Mouse (Mus musculus) mouse trophoblast stem cell (cell line): ENCODE measurements around the gene Chst3.
"Not testable (repeated sequence)": the region's sequence is repeated elsewhere in the genome, so short reads cannot be mapped to it uniquely, and the experiment has no call there.

Experiments
- in situ Hi-C, 2 experiments: fragments of 300-500 bp; cut with MseI, MboI; formaldehyde crosslinking; loops; 2 replicates in 1 of 2; 3 replicates in 1 of 2; pipeline ENCODE4 v1.15.1; 2025

Gene Chst3

DNA sequence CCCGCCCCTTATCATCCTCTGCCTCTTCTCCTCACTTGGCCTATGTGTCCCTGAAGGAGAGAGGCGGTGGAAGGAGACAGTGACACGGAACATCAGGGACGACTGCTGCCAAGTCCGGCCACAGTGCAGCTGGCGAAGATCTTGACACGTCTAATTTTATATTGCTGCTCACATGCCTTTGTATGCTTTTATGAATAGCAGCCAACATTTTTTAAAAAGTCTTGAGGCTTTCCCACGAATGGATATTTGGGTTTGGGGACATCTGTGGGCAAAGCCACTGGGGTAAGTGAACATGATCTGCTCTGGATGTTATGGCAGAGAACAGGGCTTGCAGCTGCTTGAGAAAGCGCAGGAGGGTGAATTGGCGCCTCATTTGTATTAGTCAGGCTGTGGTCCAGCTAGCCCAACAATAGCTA is 21.6 kb downstream of the Chst3 start:
- in situ Hi-C loops: no loop called here

GRCm38 (mm10) chr10:60196971-60197370 is 22.1 kb downstream of the Chst3 start:
- in situ Hi-C loops: no loop called here

GRCm38 (mm10) chr10:60195087-60195486 is 24.0 kb downstream of the Chst3 start:
- in situ Hi-C loops: no loop called here

DNA sequence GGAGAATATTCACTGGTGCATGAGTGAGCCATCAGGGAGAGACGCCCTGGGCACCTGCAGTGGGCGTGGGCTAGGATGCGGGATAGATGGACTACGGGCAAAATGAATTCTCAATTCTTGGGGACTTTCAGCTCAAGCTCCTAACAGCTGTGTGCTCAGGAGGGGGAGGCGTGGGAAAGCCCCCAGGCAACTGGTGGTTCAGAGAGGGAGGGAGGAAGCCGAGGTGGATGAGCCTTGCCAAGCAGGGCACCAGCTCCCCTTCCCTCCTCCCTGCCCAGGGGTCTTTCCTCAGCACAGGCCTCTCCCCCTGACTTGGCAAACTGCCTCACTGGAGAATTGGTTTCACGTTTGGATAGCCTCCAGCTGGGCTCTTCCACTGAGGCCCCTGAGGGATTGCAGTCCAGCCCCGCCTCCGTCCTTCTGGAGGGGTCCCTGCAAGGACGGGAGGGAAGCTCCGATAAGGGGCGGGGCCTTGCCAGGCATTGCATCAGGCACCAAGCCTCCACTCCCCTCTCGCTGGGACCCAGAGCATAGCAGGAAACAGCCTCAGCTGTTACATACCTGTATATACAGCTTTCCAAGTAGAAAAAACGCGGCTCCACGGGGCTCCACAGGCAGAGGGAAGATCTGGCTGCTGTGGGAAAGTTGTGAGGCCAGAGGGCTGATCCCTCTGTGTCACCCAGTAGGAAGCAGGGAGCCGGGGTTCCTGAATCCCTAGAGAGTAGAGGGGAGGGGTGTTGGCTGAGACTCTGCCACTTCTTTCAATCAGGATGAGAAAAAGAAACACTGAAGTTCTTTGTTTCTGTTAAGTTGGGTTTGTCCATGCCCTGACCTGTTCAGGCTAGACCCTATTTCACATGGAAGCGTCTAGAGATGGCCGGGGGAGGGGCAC is 25.3 kb downstream of the Chst3 start:
- in situ Hi-C loops: loop anchor here in 1 of 2 experiments (5.0 kb wide), 1 partner anchor 44 kb away; no protein-coding TSS in a partner anchor

DNA sequence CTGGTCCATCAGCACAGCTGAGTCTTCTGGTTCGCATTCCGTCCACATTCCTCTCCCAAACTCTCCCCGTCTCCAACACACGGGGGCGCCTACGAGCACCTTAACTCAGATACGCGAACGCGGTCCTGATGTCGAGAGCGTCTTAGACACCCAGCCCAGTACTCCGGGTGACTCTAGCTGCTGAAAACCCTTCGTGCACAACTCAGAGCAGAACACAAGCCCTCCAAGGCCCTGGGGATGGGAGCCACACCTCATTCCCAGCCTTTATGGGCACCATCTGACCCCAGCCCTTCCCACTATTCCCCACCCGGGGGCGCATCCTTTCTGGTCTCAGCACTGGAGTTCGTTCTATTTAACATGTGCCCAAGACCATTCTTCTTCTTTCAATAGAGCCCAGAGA is 27.3 kb downstream of the Chst3 start:
- in situ Hi-C loops: loop anchor here in 1 of 2 experiments (5.0 kb wide), 1 partner anchor 46 kb away; no protein-coding TSS in a partner anchor

- in situ Hi-C loops: loop anchor here in 1 of 2 experiments (5.0 kb wide), 1 partner anchor 48 kb away; no protein-coding TSS in a partner anchor
Measured at GRCm38 (mm10) chr10:60189534-60190186, 29.4 kb downstream of the Chst3 start.

GRCm38 (mm10) chr10:60186191-60186945 is 32.7 kb downstream of the Chst3 start:
- in situ Hi-C loops: no loop called here

- in situ Hi-C loops: no loop called here
Measured at GRCm38 (mm10) chr10:60185023-60185709, 33.9 kb downstream of the Chst3 start.

GRCm38 (mm10) chr10:60175306-60175705 is 43.8 kb downstream of the Chst3 start:
- in situ Hi-C loops: not testable (repeated sequence)

GRCm38 (mm10) chr10:60174506-60174905 is 44.6 kb downstream of the Chst3 start:
- in situ Hi-C loops: no loop called here

DNA sequence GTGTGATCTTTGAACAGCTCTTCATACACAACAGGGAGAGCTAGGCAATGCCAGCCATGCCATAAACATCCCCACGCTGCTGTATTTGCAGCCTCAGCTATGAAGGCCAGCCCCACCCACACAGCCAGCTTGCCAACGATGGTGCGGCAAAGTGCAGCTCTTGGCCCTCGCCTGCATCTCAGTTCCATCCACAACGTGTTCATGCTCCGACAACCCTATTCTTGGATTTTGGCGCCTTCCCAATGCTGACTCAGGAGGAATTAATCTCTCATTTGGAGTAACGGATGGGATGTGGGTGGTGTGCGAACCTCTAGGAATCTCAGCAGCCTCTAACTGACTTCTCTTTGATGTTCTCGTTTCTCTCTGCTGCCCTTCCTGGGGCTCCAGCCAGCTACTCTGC is 46.0 kb downstream of the Chst3 start:
- in situ Hi-C loops: no loop called here

DNA sequence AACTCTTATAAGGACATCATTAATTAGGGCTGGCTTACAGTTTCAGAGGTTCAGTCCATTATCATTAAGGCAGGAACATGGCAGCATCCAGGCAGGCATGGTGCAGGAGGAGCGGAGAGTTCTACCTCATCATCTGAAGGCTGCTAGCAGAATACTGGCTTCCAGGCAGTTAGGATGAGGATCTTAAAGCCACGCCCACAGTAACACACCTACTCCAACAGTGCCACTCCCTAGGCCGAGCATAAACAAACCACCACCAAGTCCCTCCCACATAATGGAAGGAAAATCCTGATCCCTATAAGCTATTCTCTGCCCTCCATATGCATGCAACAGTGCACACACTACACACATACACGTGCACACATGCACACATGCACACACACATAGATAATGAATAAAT is 46.8 kb downstream of the Chst3 start:
- in situ Hi-C loops: no loop called here

GRCm38 (mm10) chr10:60171368-60171767 is 47.7 kb downstream of the Chst3 start:
- in situ Hi-C loops: no loop called here

DNA sequence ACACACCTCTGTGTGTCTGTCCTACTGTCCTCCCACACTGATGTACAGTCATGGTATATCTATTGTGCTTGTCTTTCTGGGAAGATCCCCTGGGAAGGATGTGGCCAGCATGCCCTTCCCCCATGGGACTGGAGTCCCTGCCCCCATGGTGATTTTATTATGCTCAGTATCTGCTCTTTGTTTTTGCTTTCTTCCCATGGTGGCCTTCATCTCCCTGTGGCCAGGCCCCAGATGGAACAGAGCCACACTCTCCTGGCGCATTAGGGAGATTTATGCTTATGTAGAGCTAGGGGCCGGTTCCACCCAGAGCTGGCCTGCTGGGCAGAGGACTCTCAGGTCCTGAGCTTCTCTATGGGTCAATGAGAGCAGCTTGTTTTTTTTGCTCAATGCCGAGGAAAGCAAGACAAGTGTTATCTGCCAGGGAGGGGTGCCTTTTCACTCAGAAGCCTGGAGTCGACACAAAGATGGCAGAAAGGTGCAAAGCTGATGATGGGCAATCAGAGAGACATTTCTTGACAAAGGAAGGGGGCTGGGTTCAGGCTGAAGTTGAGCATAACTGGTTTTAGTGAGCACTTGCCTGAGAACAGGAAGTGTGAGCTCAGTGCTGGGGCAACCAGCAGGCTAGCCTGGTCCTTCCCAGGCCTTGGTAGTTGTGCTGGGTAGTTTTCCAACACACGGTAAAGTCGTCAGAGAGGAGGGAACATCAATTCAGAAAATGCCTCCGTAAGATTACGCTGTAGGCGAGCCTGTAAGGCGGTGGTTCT is 48.6 kb downstream of the Chst3 start:
- in situ Hi-C loops: no loop called here

GRCm38 (mm10) chr10:60168960-60169359 is 50.1 kb downstream of the Chst3 start:
- in situ Hi-C loops: no loop called here

DNA sequence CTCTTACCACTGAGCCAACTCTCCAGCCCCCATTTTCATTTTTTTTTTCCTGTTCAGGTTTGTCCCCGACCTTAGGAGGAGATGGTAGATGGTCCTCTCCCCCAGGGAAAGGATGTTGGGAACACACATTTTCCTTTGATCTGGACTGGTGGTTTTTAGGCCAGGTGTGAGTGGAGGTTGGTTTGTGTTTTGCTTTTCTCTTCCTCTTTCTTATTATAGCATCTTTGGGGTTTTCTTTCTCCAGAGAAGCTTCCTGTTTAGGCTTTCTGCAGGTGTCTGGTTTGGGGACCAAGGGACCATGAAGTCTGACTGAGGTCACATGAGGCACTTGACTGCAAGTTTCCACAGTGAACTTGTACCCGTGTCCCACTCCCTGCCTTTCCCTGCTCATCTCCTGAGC is 50.8 kb downstream of the Chst3 start:
- in situ Hi-C loops: no loop called here

GRCm38 (mm10) chr10:60166068-60166467 is 53.0 kb downstream of the Chst3 start:
- in situ Hi-C loops: no loop called here

DNA sequence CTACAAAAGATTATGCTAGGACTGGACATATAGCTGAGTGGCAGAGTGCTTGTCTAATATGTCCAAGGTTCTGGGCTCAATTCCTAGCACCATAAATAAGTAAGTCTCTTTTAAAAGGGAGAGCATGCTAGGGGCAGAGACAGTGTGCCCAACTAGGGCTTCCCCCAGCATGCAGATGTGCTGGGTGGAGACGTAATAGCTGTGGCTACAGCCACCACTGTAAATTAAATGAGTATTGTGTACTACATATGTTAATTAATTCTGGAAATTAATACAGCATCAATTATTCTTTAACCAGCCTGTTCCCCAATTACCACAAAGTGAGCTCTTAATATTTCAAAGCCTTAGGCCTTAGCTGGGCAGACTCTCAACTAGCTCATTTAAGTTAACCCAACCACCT is 54.2 kb downstream of the Chst3 start:
- in situ Hi-C loops: no loop called here

DNA sequence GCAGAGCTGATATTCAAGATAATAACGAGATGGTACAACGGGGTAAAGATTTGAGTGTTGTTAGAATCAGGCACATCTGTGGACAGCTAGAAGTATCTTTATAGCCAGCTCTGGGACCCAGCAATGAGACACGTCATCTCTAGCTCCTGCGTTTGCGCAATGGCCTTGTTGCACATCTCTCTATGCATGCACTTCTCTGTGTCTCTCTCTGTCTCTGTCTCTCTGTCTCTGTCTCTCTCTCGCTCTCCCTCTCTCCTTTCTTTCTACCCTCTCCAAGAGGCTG is 56.1 kb downstream of the Chst3 start:
- in situ Hi-C loops: no loop called here

GRCm38 (mm10) chr10:60162184-60162972 is 56.7 kb downstream of the Chst3 start:
- in situ Hi-C loops: not testable (repeated sequence)
